In the genomic region with DNA sequence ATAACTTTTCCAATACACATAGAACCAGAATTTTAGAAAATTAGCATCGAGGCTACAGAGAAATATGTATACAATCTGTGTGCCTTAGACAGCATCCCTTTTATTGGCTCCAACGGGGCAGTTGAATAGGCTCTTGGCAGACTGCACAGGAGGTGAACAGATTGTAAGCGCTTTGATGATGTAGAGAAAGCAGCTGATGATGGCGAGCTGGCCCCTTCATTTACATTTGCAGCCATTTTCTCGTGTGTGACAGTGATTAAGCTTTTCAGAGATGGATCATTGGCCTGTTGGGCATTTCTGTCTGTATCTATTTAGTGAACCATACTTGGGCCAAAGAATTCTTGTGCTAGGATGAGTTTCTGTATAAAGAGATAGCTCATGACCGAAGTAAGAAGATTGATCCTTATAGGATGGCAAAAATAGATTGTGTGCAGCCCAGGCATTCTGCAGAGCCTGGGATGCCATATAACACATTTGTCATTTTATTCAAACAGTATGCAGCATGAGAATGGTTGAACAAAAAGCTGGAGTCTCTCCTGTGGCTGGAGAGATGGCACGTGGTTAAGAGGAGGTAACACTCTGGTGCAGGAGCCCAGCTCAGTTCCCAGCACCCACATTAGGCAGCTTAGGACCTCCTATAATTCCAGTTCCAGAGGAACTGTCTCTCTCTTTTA, we compare ENCODE assay signal across 14 mouse cellular contexts.
A peak's percentile ranks its signal among the peaks of the same experiment; 100 is the strongest.
DNase-seq lines count a peak whose midpoint lies in the region; ATAC-seq lines count a peak whose summit lies in the region.
"Had no signal": no experiment of that assay in that cellular context is flagged by ENCODE, and none has a peak within 500 bp of the region (broad histone marks: within the 10 kb centered on the region; RNA-seq: fewer than 3 reads in every experiment).

No protein-coding gene starts in this region.

- H3K27me3 ChIP-seq in lung, embryonic 15.5 days: no peaks in the 10 kb centered on the region
- H3K27me3 ChIP-seq in forebrain, embryonic 15.5 days: no peaks in the 10 kb centered on the region
- H3K27me3 ChIP-seq: embryonic facial prominence, embryonic 12.5 days; limb, embryonic 15.5 days; stomach, embryonic 15.5 days had no signal

- H3K4me3 ChIP-seq in lung, embryonic 15.5 days: no peak overlapping the region
- no peak overlapping the region for H3K4me3 ChIP-seq in forebrain, embryonic 15.5 days
- H3K4me3 ChIP-seq: embryonic facial prominence, embryonic 12.5 days; heart, adult 2 months; limb, embryonic 15.5 days; myocyte; stomach, embryonic 15.5 days had no signal

- H3K4me2 ChIP-seq in lung, embryonic 15.5 days: no peak overlapping the region
- no peak overlapping the region for H3K4me2 ChIP-seq in forebrain, embryonic 15.5 days (replicated peaks)
- H3K4me2 ChIP-seq: embryonic facial prominence, embryonic 12.5 days; limb, embryonic 15.5 days; stomach, embryonic 15.5 days had no signal

- ATAC-seq in lung, embryonic 15.5 days (ENCODE audit: borderline replicate concordance, extremely low read depth, low FRiP score, low TSS enrichment): no peak
- peak; percentile 88 for ATAC-seq in forebrain, embryonic 15.5 days (replicated peaks)

- H3K4me1 ChIP-seq in lung, embryonic 15.5 days: peaks cover 20% of the 10 kb centered on the region
- H3K4me1 ChIP-seq in forebrain, embryonic 15.5 days: peaks cover 25% of the 10 kb centered on the region
- H3K4me1 ChIP-seq: stomach, embryonic 15.5 days had no signal

- H3K27ac ChIP-seq in lung, embryonic 15.5 days: peak overlapping the region; percentile 48; the same call in 1 of the 2 replicates
- peak overlapping the region; percentile 89 for H3K27ac ChIP-seq in forebrain, embryonic 15.5 days (replicated peaks)
- H3K27ac ChIP-seq: embryonic facial prominence, embryonic 12.5 days; heart, adult 2 months; limb, embryonic 15.5 days; stomach, embryonic 15.5 days had no signal

- 70% methylated on average over 7 of the region's 7 CpGs for WGBS in lung, embryonic 15.5 days
- WGBS in forebrain, embryonic 15.5 days: 27% methylated on average over 7 of the region's 7 CpGs

- H3K9ac ChIP-seq in lung, embryonic 15.5 days: no peak overlapping the region
- H3K9ac ChIP-seq in forebrain, embryonic 15.5 days (replicated peaks): no peak overlapping the region
- H3K9ac ChIP-seq: embryonic facial prominence, embryonic 12.5 days; limb, embryonic 15.5 days; stomach, embryonic 15.5 days had no signal

- H3K36me3 ChIP-seq in lung, embryonic 15.5 days: no peaks in the 10 kb centered on the region
- no peaks in the 10 kb centered on the region for H3K36me3 ChIP-seq in forebrain, embryonic 15.5 days
- H3K36me3 ChIP-seq: embryonic facial prominence, embryonic 12.5 days; limb, embryonic 15.5 days; stomach, embryonic 15.5 days had no signal

- H3K9me3 ChIP-seq in lung, embryonic 15.5 days: no peaks in the 10 kb centered on the region
- H3K9me3 ChIP-seq in forebrain, embryonic 15.5 days: no peaks in the 10 kb centered on the region
- H3K9me3 ChIP-seq: embryonic facial prominence, embryonic 12.5 days; limb, embryonic 15.5 days; stomach, embryonic 15.5 days had no signal

- DNase-seq in cerebellum, adult 11-12 months: peak; percentile 43
- no peak for DNase-seq in cerebellum, adult 11 months
- no peak for DNase-seq in lung, postnatal 14 days
- DNase-seq in layer of hippocampus, postnatal 14 days (ENCODE audit: low spot score in 2 of 2): peak; percentile 37 to 88
- DNase-seq in left cerebral cortex, adult 18-20 months (ENCODE audit: low spot score in 2 of 2): no peak
- no peak for DNase-seq in right cerebral cortex, postnatal 4 days
- DNase-seq: heart, adult 2 months; right cerebral cortex, adult 18-20 months had no signal

Comparison
In these comparisons a context has a peak if more than half of its experiments do, and no peak if none do; other contexts are left out.
1. DNase-seq: peak in cerebellum, adult 11-12 months (single experiment) and layer of hippocampus, postnatal 14 days (2 of 2); none in cerebellum, adult 11 months (single experiment), lung, postnatal 14 days (single experiment), left cerebral cortex, adult 18-20 months (0 of 2) and right cerebral cortex, postnatal 4 days (single experiment).